Mouse (Mus musculus) limb, embryonic 11.5 days (tissue): ENCODE measurements around the gene Tspan14. TPM values are rescaled to one million over a fixed set of nuclear protein-coding genes. Genes with fewer than 3 reads are reported as not detected.

Experiments used
- ATAC-seq: fragments of 200-750 bp; cut with Nextera tagmentation; 2 replicates; pipeline ENCODE4 v1.8.0; 2017; ENCODE audit warnings: low read depth; ENCODE audit not compliant: insufficient number of reproducible peaks, low FRiP score, low TSS enrichment
- DNase-seq: peaks from one replicate; pipeline ENCODE4 v3.0.0-alpha.2; 2015; ENCODE audit warnings: low spot score
- H3K27ac ChIP-seq: fragments of 300-500 bp; sonication (generic); replicated peaks from 2 replicates; pipeline ENCODE4 v1.5.1; 2014; ENCODE audit warnings: low read depth, mild to moderate bottlenecking, low read length
- H3K27me3 ChIP-seq: fragments of 300-500 bp; sonication (generic); 2 replicates; pipeline ENCODE4 v1.6.1; 2014; ENCODE audit warnings: mild to moderate bottlenecking, low read length, mixed read lengths; ENCODE audit not compliant: control insufficient read depth, insufficient read depth
- H3K36me3 ChIP-seq: fragments of 300-500 bp; sonication (generic); 2 replicates; pipeline ENCODE4 v1.6.1; 2014; ENCODE audit warnings: mild to moderate bottlenecking, low read length, moderate library complexity, mixed read lengths; ENCODE audit not compliant: control insufficient read depth, insufficient read depth
- H3K4me1 ChIP-seq: fragments of 300-500 bp; sonication (generic); 2 replicates; pipeline ENCODE4 v1.6.1; 2014; ENCODE audit warnings: low read length, mixed read lengths; ENCODE audit not compliant: control insufficient read depth, insufficient read depth
- H3K4me2 ChIP-seq: fragments of 300-500 bp; sonication (generic); 2 replicates; pipeline ENCODE4 v1.6.1; 2014; ENCODE audit warnings: low read depth, mild to moderate bottlenecking, moderate library complexity; ENCODE audit not compliant: severe bottlenecking
- H3K4me3 ChIP-seq: fragments of 300-500 bp; sonication (generic); 2 replicates; pipeline ENCODE4 v1.5.1; 2014; ENCODE audit warnings: low read depth, low read length
- H3K9ac ChIP-seq: fragments of 300-500 bp; sonication (generic); 2 replicates; pipeline ENCODE4 v1.6.1; 2014; ENCODE audit warnings: mild to moderate bottlenecking, low read length
- H3K9me3 ChIP-seq: fragments of 300-500 bp; sonication (generic); 2 replicates; pipeline ENCODE4 v1.6.1; 2016; ENCODE audit warnings: low read length; ENCODE audit not compliant: control insufficient read depth
- WGBS: fragments of 180-500 bp; shearing (Covaris S2); extraction: QIAGEN DNeasy Blood & Tissue Kit; methylation state at CpG from one replicate; pipeline ENCODE4 v1.1.7; 2014; 5-methylcytosine and 5-hydroxymethylcytosine counted together
- polyA plus RNA-seq: library from polyadenylated mRNA; unstranded; fragments of >200 nt; fragmentation: Nextera tagmentation; extraction: Ambion mirVana; gene quantifications from 2 replicates; pipeline ENCODE4 v1.2.1, GENCODE M21; 2014

Gene Tspan14
- polyA plus RNA-seq, 1 experiment from 2014 or later = 87.0 TPM

DNA sequence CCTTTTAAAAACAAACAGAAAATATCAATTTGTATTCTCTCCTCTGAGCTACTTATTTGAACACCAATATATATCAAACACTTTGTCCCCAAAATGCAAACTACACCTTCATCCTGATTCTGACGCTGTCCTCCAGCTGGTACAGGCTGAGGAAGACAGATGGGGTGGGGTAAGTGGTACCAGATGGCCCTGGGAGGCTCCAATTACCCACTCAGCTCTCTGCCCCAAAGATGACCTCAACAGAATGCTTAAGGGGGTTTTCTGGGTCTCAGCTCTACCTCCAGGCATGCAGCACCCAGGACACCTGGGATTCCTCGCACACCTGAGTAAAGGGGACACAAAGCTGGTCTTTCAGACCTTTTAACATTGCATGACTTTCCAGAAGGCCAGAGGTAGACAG is 13.9 kb downstream of the Tspan14 start:
- H3K4me3 ChIP-seq = no peak overlapping the region
- H3K9ac ChIP-seq = no peak overlapping the region
- H3K9me3 ChIP-seq = no peaks in the 10 kb centered on the region
- H3K27me3 ChIP-seq = no peaks in the 10 kb centered on the region
- H3K4me2 ChIP-seq = no peak overlapping the region
- WGBS = 17% methylated on average over 2 of the region's 2 CpGs
- DNase-seq (peak; percentile 74), ATAC-seq (0 out of 2 replicates have a peak, but pooled peaks have one; percentile 35)
- no peaks in the 10 kb centered on the region for H3K36me3 ChIP-seq
- peaks cover 41% of the 10 kb centered on the region for H3K4me1 ChIP-seq
- H3K27ac ChIP-seq = no peak overlapping the region

GRCm38 (mm10) chr14:40952301-40952700 is 14.3 kb downstream of the Tspan14 start:
- Histone ChIP-seq H3K27ac (no peak overlapping the region), H3K9ac (no peak overlapping the region), H3K4me2 (no peak overlapping the region), H3K4me3 (no peak overlapping the region), H3K4me1 (peaks cover 41% of the 10 kb centered on the region), H3K9me3 (no peaks in the 10 kb centered on the region), H3K36me3 (no peaks in the 10 kb centered on the region), H3K27me3 (no peaks in the 10 kb centered on the region)
- no peak for DNase-seq
- 58% methylated on average over 3 of the region's 3 CpGs for WGBS
- ATAC-seq = no peak

GRCm38 (mm10) chr14:40949730-40950614 is 16.6 kb downstream of the Tspan14 start:
- 79% methylated on average over 7 of the region's 7 CpGs for WGBS
- peaks cover 18% of the 10 kb centered on the region for H3K4me1 ChIP-seq

GRCm38 (mm10) chr14:40949047-40949446 is 17.6 kb downstream of the Tspan14 start:
- ATAC-seq = no peak
- 59% methylated on average over 3 of the region's 3 CpGs for WGBS
- DNase-seq = no peak
- Histone ChIP-seq H3K4me3 (no peak overlapping the region), H3K27ac (no peak overlapping the region), H3K27me3 (no peaks in the 10 kb centered on the region), H3K4me1 (peaks cover 16% of the 10 kb centered on the region), H3K9me3 (no peaks in the 10 kb centered on the region), H3K9ac (no peak overlapping the region), H3K4me2 (no peak overlapping the region), H3K36me3 (no peaks in the 10 kb centered on the region)

More at GRCm38 (mm10) chr14:40949730-40950614, 16.6 kb downstream of the Tspan14 start:
- Histone ChIP-seq H3K27me3 (no peaks in the 10 kb centered on the region), H3K4me3 (no peak overlapping the region), H3K9ac (no peak overlapping the region), H3K9me3 (no peaks in the 10 kb centered on the region), H3K27ac (no peak overlapping the region), H3K4me2 (no peak overlapping the region), H3K36me3 (no peaks in the 10 kb centered on the region)
- no peak for DNase-seq
- no peak for ATAC-seq

DNA sequence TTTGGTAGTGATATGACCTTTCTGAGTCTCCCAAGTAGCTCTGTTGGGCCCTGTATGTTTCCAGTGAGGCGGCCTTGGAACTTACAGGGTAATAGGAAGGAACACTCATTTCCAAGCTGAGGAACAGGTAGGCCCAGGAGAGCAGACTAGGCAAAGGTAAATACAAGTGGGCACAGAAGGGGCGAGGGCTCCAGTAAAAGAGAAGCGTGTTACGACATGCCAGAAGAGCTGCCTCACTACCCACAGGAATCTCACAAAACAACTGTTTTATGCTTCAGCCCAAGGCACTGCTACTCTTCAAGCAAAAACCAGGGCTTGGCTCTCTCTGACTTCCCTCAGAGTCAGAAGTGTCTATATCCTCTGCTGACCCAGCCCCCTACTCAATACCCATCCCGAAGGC is 18.1 kb downstream of the Tspan14 start:
- DNase-seq (no peak), ATAC-seq (no peak)

GRCm38 (mm10) chr14:40947431-40948394 is 18.9 kb downstream of the Tspan14 start:
- 75% methylated on average over 14 of the region's 14 CpGs for WGBS
- no peak for ATAC-seq
- Histone ChIP-seq H3K9me3 (no peaks in the 10 kb centered on the region), H3K4me2 (no peak overlapping the region), H3K4me1 (peaks cover 5% of the 10 kb centered on the region), H3K36me3 (no peaks in the 10 kb centered on the region), H3K4me3 (no peak overlapping the region), H3K27me3 (no peaks in the 10 kb centered on the region), H3K27ac (no peak overlapping the region), H3K9ac (no peak overlapping the region)
- DNase-seq = no peak

More for the DNA sequence above, 18.1 kb downstream of the Tspan14 start:
- H3K4me3 ChIP-seq = no peak overlapping the region
- no peaks in the 10 kb centered on the region for H3K27me3 ChIP-seq
- no peaks in the 10 kb centered on the region for H3K9me3 ChIP-seq
- H3K9ac ChIP-seq = no peak overlapping the region
- 83% methylated on average over 5 of the region's 5 CpGs for WGBS
- no peak overlapping the region for H3K4me2 ChIP-seq
- peaks cover 14% of the 10 kb centered on the region for H3K4me1 ChIP-seq
- H3K36me3 ChIP-seq = no peaks in the 10 kb centered on the region
- no peak overlapping the region for H3K27ac ChIP-seq

GRCm38 (mm10) chr14:40943802-40944201 is 22.8 kb downstream of the Tspan14 start:
- Histone ChIP-seq H3K27ac (no peak overlapping the region), H3K9ac (no peak overlapping the region), H3K4me2 (no peak overlapping the region), H3K36me3 (no peaks in the 10 kb centered on the region), H3K4me1 (no peaks in the 10 kb centered on the region), H3K27me3 (no peaks in the 10 kb centered on the region), H3K9me3 (no peaks in the 10 kb centered on the region), H3K4me3 (no peak overlapping the region)
- DNase-seq = no peak
- no peak for ATAC-seq
- 90% methylated on average over 2 of the region's 2 CpGs for WGBS

GRCm38 (mm10) chr14:40942429-40942828 is 24.2 kb downstream of the Tspan14 start:
- ATAC-seq (no peak), DNase-seq (no peak)
- H3K27me3 ChIP-seq = no peaks in the 10 kb centered on the region
- H3K9ac ChIP-seq = no peak overlapping the region
- H3K4me2 ChIP-seq = no peak overlapping the region
- H3K9me3 ChIP-seq = no peaks in the 10 kb centered on the region
- no peak overlapping the region for H3K4me3 ChIP-seq
- no peak overlapping the region for H3K27ac ChIP-seq
- WGBS = 87% methylated on average over 2 of the region's 2 CpGs
- H3K4me1 ChIP-seq = no peaks in the 10 kb centered on the region
- H3K36me3 ChIP-seq = no peaks in the 10 kb centered on the region
